Mouse (Mus musculus) midbrain, embryonic 15.5 days (tissue): ENCODE data around the gene Teddm1b. TPM values are rescaled to one million over a fixed set of nuclear protein-coding genes. Genes with fewer than 3 reads are reported as not detected.

Experiments used
- ATAC-seq: fragments of 200-750 bp; cut with Nextera tagmentation; replicated peaks from 2 replicates; pipeline ENCODE4 v1.8.0; 2017; ENCODE audit warnings: moderate TSS enrichment
- H3K27ac ChIP-seq: fragments of 300-500 bp; sonication (generic); 2 replicates; pipeline ENCODE4 v1.5.1; 2015; ENCODE audit warnings: mild to moderate bottlenecking, inconsistent platforms
- H3K27me3 ChIP-seq: fragments of 300-500 bp; sonication (generic); replicated peaks from 2 replicates; pipeline ENCODE4 v1.6.1; 2015; ENCODE audit warnings: inconsistent platforms
- H3K36me3 ChIP-seq: fragments of 300-500 bp; sonication (generic); replicated peaks from 2 replicates; pipeline ENCODE4 v1.6.1; 2015; ENCODE audit warnings: inconsistent platforms
- H3K4me1 ChIP-seq: fragments of 300-500 bp; sonication (generic); 2 replicates; pipeline ENCODE4 v1.6.1; 2015; ENCODE audit warnings: inconsistent platforms
- H3K4me2 ChIP-seq: fragments of 300-500 bp; sonication (generic); 2 replicates; pipeline ENCODE4 v1.6.1; 2015; ENCODE audit warnings: inconsistent platforms, mild to moderate bottlenecking, moderate library complexity
- H3K4me3 ChIP-seq: fragments of 300-500 bp; sonication (generic); 2 replicates; pipeline ENCODE4 v1.5.1; 2015; ENCODE audit warnings: mild to moderate bottlenecking, inconsistent platforms
- H3K9ac ChIP-seq: fragments of 300-500 bp; sonication (generic); 2 replicates; pipeline ENCODE4 v1.6.1; 2015; ENCODE audit warnings: mild to moderate bottlenecking, inconsistent platforms
- H3K9me3 ChIP-seq: fragments of 300-500 bp; sonication (generic); 2 replicates; pipeline ENCODE4 v1.6.1; 2016; ENCODE audit warnings: inconsistent platforms
- WGBS: fragments of 180-500 bp; shearing (Covaris S2); methylation state at CpG from one replicate; pipeline ENCODE4 v1.1.7; 2015; ENCODE audit warnings: mixed read lengths; 5-methylcytosine and 5-hydroxymethylcytosine counted together
- polyA plus RNA-seq: library from polyadenylated mRNA; unstranded; fragments of >200 nt; fragmentation: Nextera tagmentation; extraction: Ambion mirVana; gene quantifications from 2 replicates; pipeline ENCODE4 v1.2.1, GENCODE M21; 2015

Teddm1b gene
- polyA plus RNA-seq, 1 experiment from 2014 or later = 0.65 TPM

GRCm38 (mm10) chr1:153908208-153908607 is 34.1 kb downstream of the Teddm1b start:
- WGBS = 36% methylated on average over 6 of the region's 6 CpGs
- Histone ChIP-seq H3K9me3 (no peaks in the 10 kb centered on the region), H3K4me2 (no peak overlapping the region), H3K36me3 (peaks cover 56% of the 10 kb centered on the region), H3K27ac (no peak overlapping the region), H3K4me3 (no peak overlapping the region), H3K27me3 (no peaks in the 10 kb centered on the region), H3K4me1 (peaks cover 5% of the 10 kb centered on the region), H3K9ac (no peak overlapping the region)
- no peak for ATAC-seq

DNA sequence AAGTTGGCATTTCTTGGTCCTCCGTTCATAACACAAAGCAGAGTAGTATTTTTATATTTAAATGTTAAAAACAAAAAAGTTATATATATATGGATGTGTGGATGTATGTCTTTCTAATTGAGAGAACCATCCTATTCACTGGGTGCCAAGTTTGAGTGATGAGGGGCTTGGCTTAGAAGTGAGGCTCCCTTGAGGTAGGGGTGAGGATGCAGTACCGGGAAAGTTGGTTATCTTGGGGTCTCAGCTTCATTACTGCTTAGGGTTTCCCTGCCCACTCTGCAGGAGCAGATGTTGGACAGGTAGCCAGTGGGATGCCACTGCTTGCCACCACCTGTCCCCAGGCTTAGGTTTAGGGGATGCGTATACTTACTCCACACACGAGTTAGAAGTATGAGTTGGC is 34.6 kb downstream of the Teddm1b start:
- no peak overlapping the region for H3K4me3 ChIP-seq
- ATAC-seq = no peak
- 87% methylated on average over 4 of the region's 4 CpGs for WGBS
- H3K9ac ChIP-seq = no peak overlapping the region
- peaks cover 51% of the 10 kb centered on the region for H3K36me3 ChIP-seq
- H3K27ac ChIP-seq = no peak overlapping the region
- no peak overlapping the region for H3K4me2 ChIP-seq
- H3K27me3 ChIP-seq = no peaks in the 10 kb centered on the region
- no peaks in the 10 kb centered on the region for H3K9me3 ChIP-seq
- H3K4me1 ChIP-seq = peaks cover 2% of the 10 kb centered on the region; the same call in 1 of the 2 replicates

GRCm38 (mm10) chr1:153909213-153909962 is 35.2 kb downstream of the Teddm1b start:
- ATAC-seq = no peak
- H3K27ac ChIP-seq = no peak overlapping the region
- WGBS = 95% methylated on average over 10 of the region's 10 CpGs
- peaks cover 44% of the 10 kb centered on the region for H3K36me3 ChIP-seq
- no peak overlapping the region for H3K4me2 ChIP-seq
- no peaks in the 10 kb centered on the region for H3K9me3 ChIP-seq
- no peaks in the 10 kb centered on the region for H3K4me1 ChIP-seq
- no peaks in the 10 kb centered on the region for H3K27me3 ChIP-seq
- H3K9ac ChIP-seq = no peak overlapping the region
- no peak overlapping the region for H3K4me3 ChIP-seq

- peaks cover 39% of the 10 kb centered on the region for H3K36me3 ChIP-seq
- ATAC-seq = no peak
- 93% methylated on average over 9 of the region's 9 CpGs for WGBS
Observed at GRCm38 (mm10) chr1:153909963-153910291, 35.8 kb downstream of the Teddm1b start.

DNA sequence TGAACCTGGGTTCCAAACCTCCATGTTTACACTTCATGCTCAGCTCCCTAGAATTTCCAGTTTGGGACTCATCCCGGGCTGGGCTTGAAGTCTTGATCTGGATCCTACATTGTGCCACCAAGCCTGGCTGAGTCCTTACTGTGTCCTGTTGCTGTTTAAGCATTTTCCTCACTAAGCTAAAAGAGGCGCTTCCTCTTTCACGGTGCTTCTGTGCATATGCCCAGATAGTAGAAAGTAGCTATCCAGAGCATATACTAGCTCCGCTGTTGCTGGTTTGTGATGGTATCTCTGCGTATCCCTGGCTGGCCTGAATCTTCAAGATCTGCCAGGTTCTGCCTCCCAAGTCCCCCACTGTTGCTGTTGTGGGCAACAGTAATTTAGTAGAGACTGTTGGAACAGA is 36.3 kb downstream of the Teddm1b start:
- no peak for ATAC-seq
- Histone ChIP-seq H3K27ac (no peak overlapping the region), H3K4me1 (no peaks in the 10 kb centered on the region), H3K27me3 (no peaks in the 10 kb centered on the region), H3K36me3 (peaks cover 34% of the 10 kb centered on the region), H3K4me3 (no peak overlapping the region), H3K9ac (no peak overlapping the region), H3K4me2 (no peak overlapping the region), H3K9me3 (no peaks in the 10 kb centered on the region)
- 93% methylated on average over 5 of the region's 5 CpGs for WGBS

More at GRCm38 (mm10) chr1:153909963-153910291, 35.8 kb downstream of the Teddm1b start:
- H3K9me3 ChIP-seq = no peaks in the 10 kb centered on the region
- no peak overlapping the region for H3K4me3 ChIP-seq
- no peak overlapping the region for H3K4me2 ChIP-seq
- no peaks in the 10 kb centered on the region for H3K4me1 ChIP-seq
- H3K27ac ChIP-seq = no peak overlapping the region
- H3K9ac ChIP-seq = no peak overlapping the region
- H3K27me3 ChIP-seq = no peaks in the 10 kb centered on the region

DNA sequence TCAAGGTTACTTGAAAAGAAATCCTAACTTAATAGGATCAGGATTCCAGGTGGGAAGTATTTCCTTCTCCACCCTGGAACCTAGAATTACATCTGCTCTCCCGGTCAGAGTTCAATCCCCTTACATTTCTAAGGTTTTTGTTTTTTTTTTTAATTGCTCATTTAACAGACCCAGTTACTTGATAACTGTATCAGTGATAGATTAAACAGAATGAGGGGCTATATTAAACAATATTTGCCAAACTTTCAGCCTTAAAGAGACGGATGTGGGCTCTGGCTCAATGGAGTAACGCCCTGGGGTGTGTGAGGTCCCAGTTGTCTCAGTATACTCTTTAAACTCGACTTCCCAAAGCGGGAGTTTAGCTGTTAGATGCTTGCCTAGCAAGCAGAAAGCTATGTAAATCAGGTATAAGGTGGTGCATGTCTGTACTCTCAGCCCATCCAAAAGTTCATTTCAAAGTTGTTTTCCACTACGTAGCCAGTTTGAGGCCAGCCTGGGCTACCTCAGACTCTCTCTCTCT is 37.2 kb downstream of the Teddm1b start:
- WGBS = 89% methylated on average over 6 of the region's 6 CpGs
- Histone ChIP-seq H3K36me3 (peaks cover 26% of the 10 kb centered on the region), H3K4me2 (no peak overlapping the region), H3K4me1 (no peaks in the 10 kb centered on the region), H3K9me3 (no peaks in the 10 kb centered on the region), H3K9ac (no peak overlapping the region), H3K27ac (no peak overlapping the region), H3K27me3 (no peaks in the 10 kb centered on the region), H3K4me3 (no peak overlapping the region)
- no peak for ATAC-seq

DNA sequence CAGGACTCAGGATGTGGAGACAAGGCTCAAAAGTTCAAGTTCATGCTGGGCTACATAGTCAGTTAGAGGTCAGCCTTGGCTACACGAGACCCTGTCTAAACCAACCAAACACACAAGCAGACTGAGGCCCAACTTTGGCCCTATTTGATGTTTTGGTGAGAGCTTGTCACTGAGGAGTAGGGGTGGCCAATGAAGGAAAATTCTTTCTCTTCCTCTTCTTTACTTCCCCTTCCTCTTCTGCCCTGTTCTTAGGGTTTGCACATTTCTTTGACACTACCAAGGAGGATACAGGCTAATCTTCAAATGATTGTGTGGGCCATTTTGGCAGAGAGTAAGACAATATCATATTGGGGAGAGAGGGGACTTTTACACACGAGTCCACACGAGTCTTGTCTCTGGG is 39.7 kb downstream of the Teddm1b start:
- Histone ChIP-seq H3K27me3 (no peaks in the 10 kb centered on the region), H3K36me3 (peaks cover 5% of the 10 kb centered on the region; the same call in 1 of the 2 replicates), H3K9me3 (no peaks in the 10 kb centered on the region), H3K27ac (no peak overlapping the region), H3K4me1 (no peaks in the 10 kb centered on the region), H3K9ac (no peak overlapping the region), H3K4me3 (no peak overlapping the region), H3K4me2 (no peak overlapping the region)
- ATAC-seq = no peak
- WGBS = 85% methylated on average over 3 of the region's 3 CpGs

DNA sequence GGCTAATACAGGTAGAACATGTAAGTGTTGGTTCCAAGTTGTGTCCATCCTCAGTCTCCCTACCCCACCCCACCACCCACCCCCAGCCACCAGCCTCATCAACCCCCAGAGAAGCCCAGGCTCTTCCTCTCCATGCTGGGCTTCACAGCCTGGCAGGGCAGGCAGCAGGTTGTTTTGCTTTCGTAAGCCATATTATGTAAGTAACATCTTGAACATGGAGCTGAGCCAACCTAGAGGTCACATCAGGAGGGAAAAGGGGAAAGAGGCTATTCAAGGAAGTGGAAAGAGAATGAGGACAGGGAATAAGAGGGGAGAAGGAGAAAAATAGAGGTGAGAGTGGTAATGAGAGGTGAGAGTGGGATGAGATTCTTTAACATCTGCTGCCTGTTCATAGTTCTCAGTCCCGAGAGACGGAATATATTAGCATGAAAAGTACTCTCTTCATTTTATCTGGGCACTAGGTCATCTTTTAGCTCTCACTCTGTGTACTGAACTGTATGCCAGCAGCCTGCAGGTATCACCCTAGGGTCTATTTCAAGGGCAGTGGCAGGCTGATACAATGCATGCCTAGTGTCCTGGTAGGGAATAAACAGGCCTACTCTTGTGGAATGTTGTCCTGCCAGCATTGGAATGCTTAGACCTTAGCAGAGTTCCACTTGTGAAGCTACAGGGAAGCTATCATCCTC is 44.5 kb downstream of the Teddm1b start:
- no peaks in the 10 kb centered on the region for H3K36me3 ChIP-seq
- ATAC-seq = no peak
- H3K9me3 ChIP-seq = no peaks in the 10 kb centered on the region
- WGBS = 71% methylated on average over 3 of the region's 3 CpGs
- no peak overlapping the region for H3K9ac ChIP-seq
- H3K4me3 ChIP-seq = no peak overlapping the region
- H3K4me1 ChIP-seq = no peaks in the 10 kb centered on the region
- H3K4me2 ChIP-seq = no peak overlapping the region
- no peak overlapping the region for H3K27ac ChIP-seq
- H3K27me3 ChIP-seq = no peaks in the 10 kb centered on the region

DNA sequence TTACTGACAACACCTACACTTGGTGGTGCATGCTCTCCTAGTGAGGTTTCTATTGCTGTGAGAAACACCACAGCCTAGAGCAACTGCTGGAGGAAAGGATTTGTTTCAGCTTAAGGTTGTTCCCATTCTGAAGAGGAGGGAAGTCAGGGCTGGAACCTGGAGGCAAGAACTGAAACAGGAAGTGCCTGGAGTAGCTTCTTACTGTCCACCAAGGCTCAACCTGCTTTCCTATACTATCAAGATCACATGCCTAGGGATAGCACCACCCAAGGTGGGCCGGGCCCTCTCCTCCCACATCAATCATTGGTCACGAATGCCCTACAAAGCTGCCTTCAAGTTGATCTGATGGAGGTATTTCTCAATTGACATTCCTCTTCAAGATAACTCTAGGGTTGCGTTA is 47.5 kb downstream of the Teddm1b start:
- no peak overlapping the region for H3K4me2 ChIP-seq
- no peaks in the 10 kb centered on the region for H3K27me3 ChIP-seq
- H3K4me3 ChIP-seq = no peak overlapping the region
- no peaks in the 10 kb centered on the region for H3K36me3 ChIP-seq
- no peaks in the 10 kb centered on the region for H3K4me1 ChIP-seq
- H3K9me3 ChIP-seq = no peaks in the 10 kb centered on the region
- H3K9ac ChIP-seq = no peak overlapping the region
- no peak for ATAC-seq
- H3K27ac ChIP-seq = no peak overlapping the region
- WGBS = 99% methylated on average over 3 of the region's 3 CpGs

- H3K9me3 ChIP-seq = no peaks in the 10 kb centered on the region
- H3K27me3 ChIP-seq = no peaks in the 10 kb centered on the region
- no peak for ATAC-seq
- no peaks in the 10 kb centered on the region for H3K36me3 ChIP-seq
- 69% methylated on average over 5 of the region's 5 CpGs for WGBS
- H3K4me2 ChIP-seq = no peak overlapping the region
- H3K9ac ChIP-seq = no peak overlapping the region
- no peaks in the 10 kb centered on the region for H3K4me1 ChIP-seq
- no peak overlapping the region for H3K27ac ChIP-seq
- no peak overlapping the region for H3K4me3 ChIP-seq
Observed at GRCm38 (mm10) chr1:153922571-153923021, 48.5 kb downstream of the Teddm1b start.

DNA sequence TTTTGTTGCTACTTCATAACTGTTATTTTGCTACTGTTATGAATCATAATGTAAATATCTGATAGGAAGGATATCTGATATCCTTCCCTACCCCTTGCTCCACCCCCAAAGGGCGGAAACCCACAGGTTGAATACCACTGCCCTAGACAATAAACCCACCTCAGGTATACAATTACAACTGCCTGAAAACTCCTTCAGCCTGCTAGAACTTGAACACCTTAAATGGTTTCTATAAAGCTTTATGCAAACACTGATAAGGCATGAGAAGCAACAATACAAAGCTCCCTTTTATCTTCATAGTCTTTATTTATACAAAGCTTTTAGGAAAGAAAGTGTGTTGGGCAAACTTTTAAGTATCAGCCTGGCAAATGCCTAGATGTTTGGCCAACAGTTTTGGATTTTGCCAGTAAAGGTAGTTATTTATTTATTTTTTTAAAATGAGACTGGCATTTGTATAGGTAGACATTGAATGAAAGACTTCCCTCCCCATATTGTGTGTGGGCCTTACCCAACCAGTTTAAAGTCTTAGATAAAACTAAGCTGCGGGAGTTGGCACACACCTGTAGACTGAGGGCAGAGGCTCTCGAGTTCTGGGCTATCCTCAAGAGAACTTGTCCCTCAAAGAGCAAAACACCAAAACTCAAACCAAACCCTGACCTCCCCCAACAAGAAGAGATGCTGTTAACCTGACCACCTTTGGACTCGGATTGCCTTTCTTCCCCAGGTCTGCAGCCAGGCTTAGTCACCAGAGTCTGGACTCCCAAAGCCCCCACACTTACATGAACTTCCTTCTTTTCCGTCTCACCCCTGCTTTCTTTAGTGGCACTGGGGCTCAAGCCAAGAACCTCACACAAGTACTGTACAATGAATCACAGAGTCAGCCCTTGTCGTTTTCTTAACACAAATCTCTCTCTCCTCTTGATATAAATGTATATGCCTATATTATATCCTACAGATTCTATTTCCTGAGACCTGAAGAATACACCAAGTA is 50.5 kb downstream of the Teddm1b start:
- WGBS = 86% methylated on average over 6 of the region's 6 CpGs
- H3K9ac ChIP-seq = no peak overlapping the region
- no peak overlapping the region for H3K27ac ChIP-seq
- ATAC-seq = no peak
- H3K4me3 ChIP-seq = no peak overlapping the region
- no peaks in the 10 kb centered on the region for H3K36me3 ChIP-seq
- H3K27me3 ChIP-seq = no peaks in the 10 kb centered on the region
- H3K4me1 ChIP-seq = no peaks in the 10 kb centered on the region
- no peaks in the 10 kb centered on the region for H3K9me3 ChIP-seq
- no peak overlapping the region for H3K4me2 ChIP-seq
